Mouse (Mus musculus): Measurements from ENCODE around the gene Dnm3.

DNA sequence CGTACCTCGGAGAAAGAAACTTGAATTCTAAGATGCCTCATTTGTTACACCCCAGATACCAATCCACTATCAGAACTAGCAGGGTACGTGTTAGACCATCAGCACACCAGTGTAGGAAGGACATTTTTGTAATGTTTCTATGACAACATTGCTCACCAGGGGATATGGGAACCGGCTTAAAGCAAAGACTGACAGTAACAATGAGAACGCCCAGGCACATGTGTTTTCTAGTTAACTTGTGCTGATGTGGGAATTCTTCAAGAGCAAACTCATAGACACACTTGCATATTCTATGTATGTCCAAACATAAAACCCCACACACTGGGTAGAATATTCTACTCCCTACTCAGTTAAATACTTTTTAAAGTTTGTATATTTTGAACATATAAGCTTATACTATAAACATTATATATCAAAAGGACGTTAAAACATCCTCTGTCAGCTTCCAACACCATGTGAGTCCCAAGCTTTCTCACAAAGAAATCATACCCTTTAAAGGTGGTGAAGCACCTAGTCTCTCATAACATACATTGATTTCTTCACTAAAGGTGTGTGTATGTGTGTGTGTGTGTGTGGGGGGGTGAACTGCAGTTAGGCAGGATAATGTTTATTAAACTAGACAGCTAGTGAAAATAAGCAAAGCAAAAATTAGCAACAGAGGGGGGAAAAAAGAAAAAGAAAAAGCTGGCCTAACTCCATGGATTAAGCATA lies 369.0 kb downstream of the Dnm3 start:
- no peak for TF ChIP-seq CTCF (conservative IDR thresholded peaks at IDR 0.05; ENCODE audit: insufficient read depth, insufficient read length, low read depth, low read length)
- no peak for TF ChIP-seq POLR2A (IDR thresholded peaks at IDR 0.05; ENCODE audit: low read depth, low read length)

All from kidney, adult 2 months (tissue).